Mouse (Mus musculus) myocyte (in vitro differentiated cells): ENCODE data around the gene Kdelr2.

ENCODE experiments used
- CEBPB ChIP-seq: IDR thresholded peaks from 2 replicates; pipeline ENCODE4 v1.6.1; 2011; ENCODE audit warnings: mild to moderate bottlenecking, moderate library complexity; ENCODE audit not compliant: poor library complexity, insufficient read depth, severe bottlenecking
- E2F4 ChIP-seq: IDR thresholded peaks from one replicate; pipeline ENCODE4 v1.6.1; 2011; ENCODE audit warnings: mild to moderate bottlenecking, control low read depth, moderate library complexity; ENCODE audit not compliant: insufficient read depth
- MAX ChIP-seq: IDR thresholded peaks from one replicate; pipeline ENCODE4 v1.6.1; 2011; ENCODE audit warnings: low read depth, mild to moderate bottlenecking, control low read depth
- MYOD1 ChIP-seq, 3 experiments: IDR thresholded peaks; one replicate each; pipeline ENCODE4 v1.6.1; 2011; ENCODE audit warnings: control low read depth in 2 of 3, low read depth in 2 of 3, mild to moderate bottlenecking in 2 of 3, moderate library complexity in 1 of 3; ENCODE audit not compliant: insufficient read length in 2 of 3, control insufficient read depth in 1 of 3
- MYOG ChIP-seq, 3 experiments: IDR thresholded peaks; one replicate each; pipeline ENCODE4 v1.6.1; 2011; ENCODE audit warnings: control low read depth in 2 of 3, low read depth in 2 of 3, mild to moderate bottlenecking in 2 of 3; ENCODE audit not compliant: insufficient read length in 2 of 3, control insufficient read depth in 1 of 3, insufficient read depth in 1 of 3
- POLR2A ChIP-seq: IDR thresholded peaks from one replicate; pipeline ENCODE4 v1.6.1; 2011; ENCODE audit warnings: low read depth, mild to moderate bottlenecking, control low read depth, moderate library complexity; ENCODE audit not compliant: insufficient read length
- POLR2AphosphoS2 ChIP-seq: IDR thresholded peaks from one replicate; pipeline ENCODE4 v1.6.1; 2011; ENCODE audit warnings: low read depth, control low read depth; ENCODE audit not compliant: insufficient read length
- SRF ChIP-seq: IDR thresholded peaks from one replicate; pipeline ENCODE4 v1.6.1; 2011; ENCODE audit warnings: low read depth; ENCODE audit not compliant: control insufficient read depth, insufficient read length
- TCF12 ChIP-seq: IDR thresholded peaks from one replicate; pipeline ENCODE4 v1.6.1; 2011; ENCODE audit warnings: mild to moderate bottlenecking, control low read depth; ENCODE audit not compliant: poor library complexity, insufficient read depth, severe bottlenecking
- TCF3 ChIP-seq: IDR thresholded peaks from one replicate; pipeline ENCODE4 v1.6.1; 2011; ENCODE audit warnings: low read depth, control low read depth; ENCODE audit not compliant: insufficient read length
- USF1 ChIP-seq: IDR thresholded peaks from one replicate; pipeline ENCODE4 v1.6.1; 2011; ENCODE audit warnings: low read depth, mild to moderate bottlenecking, control low read depth, moderate library complexity

DNA sequence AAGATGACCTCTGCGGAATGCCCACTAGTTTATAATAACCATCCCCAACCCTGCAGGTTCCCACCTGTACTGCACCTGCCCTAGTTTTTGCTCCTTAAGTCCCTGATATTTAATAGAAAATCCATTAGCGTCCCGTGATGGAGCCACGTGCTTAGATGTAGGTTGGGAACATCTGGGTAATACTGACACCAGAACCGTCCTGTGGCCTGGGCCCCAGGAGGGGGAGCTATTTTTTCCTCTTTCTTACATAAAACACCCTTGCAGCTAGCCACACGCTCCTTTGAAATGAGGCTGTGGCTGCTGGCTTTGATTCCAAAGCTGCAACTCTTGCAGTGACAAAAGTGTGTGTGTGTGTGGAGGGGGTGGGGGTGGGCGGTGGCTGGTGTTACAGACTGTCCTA is 44.4 kb upstream of the Kdelr2 start:
- TF ChIP-seq POLR2A: no peak
- TF ChIP-seq TCF3: no peak
- no peak for TF ChIP-seq USF1
- no peak for TF ChIP-seq MAX
- no peak for TF ChIP-seq TCF12
- no peak for TF ChIP-seq POLR2AphosphoS2
- no peak for TF ChIP-seq MYOD1 (IDR thresholded peaks at IDR 0.05; ENCODE audit: control insufficient read depth in 1 of 3, insufficient read length in 2 of 3, low read depth in 2 of 3)
- TF ChIP-seq CEBPB: no peak
- TF ChIP-seq E2F4: no peak
- no peak for TF ChIP-seq SRF
- TF ChIP-seq MYOG (IDR thresholded peaks at IDR 0.05; ENCODE audit: control insufficient read depth in 1 of 3, insufficient read depth in 1 of 3, insufficient read length in 2 of 3, low read depth in 2 of 3): no peak
